Mouse (Mus musculus) gastrocnemius, adult 18-20 months (tissue): ENCODE data around the gene Ptpn3. TPM values are rescaled to one million over a fixed set of nuclear protein-coding genes. Genes with fewer than 3 reads are reported as not detected.

Experiments used
- total RNA-seq, 2 experiments: library from RNA; stranded (reverse); gene quantifications; 2 replicates each; pipeline ENCODE4 v1.2.3; 2021

Gene Ptpn3
- total RNA-seq, 2 experiments from 2014 or later = 43.7 to 51.4 TPM

Other genes with a start within 250 kb of the Ptpn3 start
- gene Epb41l4b, start 158.4 kb downstream of the Ptpn3 start, total RNA-seq = 1 to 10 TPM; 3.7 to 4.2 TPM
- under 1 TPM in 1 of 2 experiments, not detected in 1; 0.27 TPM for gene Palm2, start 132.4 kb upstream of the Ptpn3 start, total RNA-seq